Mouse (Mus musculus) CD4-positive, CD25-positive, alpha-beta regulatory T cell, adult 2 months (primary cell): ENCODE results near the gene Cotl1.
A peak's percentile ranks its signal among the peaks of the same experiment; 100 is the strongest.

Experiments used
- DNase-seq: peaks from one replicate; pipeline ENCODE4 v3.0.0-alpha.2; 2012; ENCODE audit warnings: low read depth, low spot score

The Cotl1 gene

GRCm38 (mm10) chr8:119817446-119817845 lies 22.9 kb downstream of the Cotl1 start:
- DNase-seq, result no peak

GRCm38 (mm10) chr8:119816219-119816618 lies 24.1 kb downstream of the Cotl1 start:
- DNase-seq, result no peak

- peak; percentile 69 for DNase-seq
These were observed 27.5 kb downstream of the Cotl1 start for GRCm38 (mm10) chr8:119812650-119813431.

- DNase-seq, result peak; percentile 79
These were observed 28.4 kb downstream of the Cotl1 start for GRCm38 (mm10) chr8:119811925-119812324.

- DNase-seq, result no peak
These were observed 29.3 kb downstream of the Cotl1 start for GRCm38 (mm10) chr8:119810953-119811499.

- DNase-seq, result no peak
These were observed 30.0 kb downstream of the Cotl1 start for GRCm38 (mm10) chr8:119810127-119810868.

GRCm38 (mm10) chr8:119809620-119810019 lies 30.7 kb downstream of the Cotl1 start:
- no peak for DNase-seq

GRCm38 (mm10) chr8:119807687-119808086 lies 32.7 kb downstream of the Cotl1 start:
- no peak for DNase-seq

- no peak for DNase-seq
These were observed 33.7 kb downstream of the Cotl1 start for GRCm38 (mm10) chr8:119806422-119807263.

- no peak for DNase-seq
These were observed 35.1 kb downstream of the Cotl1 start for GRCm38 (mm10) chr8:119805275-119805674.

GRCm38 (mm10) chr8:119802592-119802991 lies 37.8 kb downstream of the Cotl1 start:
- DNase-seq, result peak; percentile 59

GRCm38 (mm10) chr8:119801168-119801567 lies 39.2 kb downstream of the Cotl1 start:
- peak; percentile 57 for DNase-seq

GRCm38 (mm10) chr8:119798965-119799264 lies 41.4 kb downstream of the Cotl1 start:
- DNase-seq, result no peak

- peak; percentile 88 for DNase-seq
These were observed 42.0 kb downstream of the Cotl1 start for GRCm38 (mm10) chr8:119798170-119798964.

- DNase-seq, result peak; percentile 41
These were observed 44.7 kb downstream of the Cotl1 start for GRCm38 (mm10) chr8:119795651-119796050.

GRCm38 (mm10) chr8:119794689-119795088 lies 45.7 kb downstream of the Cotl1 start:
- DNase-seq, result no peak

GRCm38 (mm10) chr8:119791804-119792704 lies 48.3 kb downstream of the Cotl1 start:
- DNase-seq, result no peak

GRCm38 (mm10) chr8:119789581-119789980 lies 50.8 kb downstream of the Cotl1 start:
- DNase-seq, result peak; percentile 49

- DNase-seq, result no peak
These were observed 51.5 kb downstream of the Cotl1 start for GRCm38 (mm10) chr8:119788607-119789381.
